Mouse (Mus musculus) stomach, postnatal 0 days (tissue): ENCODE measurements around the gene Mybpc2. TPM values are rescaled to one million over a fixed set of nuclear protein-coding genes. Genes with fewer than 3 reads are reported as not detected.

Experiments
- ATAC-seq: fragments of 200-750 bp; cut with Nextera tagmentation; 2 replicates; pipeline ENCODE4 v1.8.0; 2017; ENCODE audit not compliant: low FRiP score, low TSS enrichment
- DNase-seq: peaks from one replicate; pipeline ENCODE4 v3.0.0-alpha.2; 2016; ENCODE audit warnings: low spot score
- H3K27ac ChIP-seq: fragments of 300-500 bp; sonication (generic); replicated peaks from 2 replicates; pipeline ENCODE4 v1.5.1; 2014; ENCODE audit warnings: mild to moderate bottlenecking, control low read depth
- H3K27me3 ChIP-seq: fragments of 300-500 bp; sonication (generic); 2 replicates; pipeline ENCODE4 v1.6.1; 2014; ENCODE audit warnings: low read length; ENCODE audit not compliant: control insufficient read depth, insufficient read depth
- H3K36me3 ChIP-seq: fragments of 300-500 bp; sonication (generic); 2 replicates; pipeline ENCODE4 v1.6.1; 2014; ENCODE audit warnings: low read length, mixed read lengths; ENCODE audit not compliant: control insufficient read depth, insufficient read depth
- H3K4me1 ChIP-seq: fragments of 300-500 bp; sonication (generic); replicated peaks from 2 replicates; pipeline ENCODE4 v1.6.1; 2014; ENCODE audit warnings: antibody characterized with exemption; ENCODE audit not compliant: control insufficient read depth, insufficient read depth
- H3K4me2 ChIP-seq: fragments of 300-500 bp; sonication (generic); replicated peaks from 2 replicates; pipeline ENCODE4 v1.6.1; 2014; ENCODE audit warnings: low read depth, mild to moderate bottlenecking, control low read depth, moderate library complexity
- H3K4me3 ChIP-seq: fragments of 300-500 bp; sonication (generic); 2 replicates; pipeline ENCODE4 v1.5.1; 2014; ENCODE audit warnings: low read depth, low read length, control low read depth
- H3K9ac ChIP-seq: fragments of 300-500 bp; sonication (generic); 2 replicates; pipeline ENCODE4 v1.6.1; 2014; ENCODE audit warnings: mild to moderate bottlenecking, low read length, control low read depth, mixed read lengths
- H3K9me3 ChIP-seq: fragments of 300-500 bp; sonication (generic); 2 replicates; pipeline ENCODE4 v1.6.1; 2016; ENCODE audit warnings: low read length; ENCODE audit not compliant: control insufficient read depth
- CTCF ChIP-seq: IDR thresholded peaks from 2 replicates; pipeline ENCODE4 v1.5.1; 2016; ENCODE audit warnings: antibody characterized with exemption, low read depth, mild to moderate bottlenecking, moderate library complexity
- EP300 ChIP-seq: optimal IDR thresholded peaks from 2 replicates; pipeline ENCODE3; 2016; ENCODE audit warnings: antibody characterized with exemption
- WGBS: fragments of 180-500 bp; shearing (Covaris S2); extraction: QIAGEN DNeasy Blood & Tissue Kit; methylation state at CpG from one replicate; pipeline ENCODE4 v1.1.7; 2014; 5-methylcytosine and 5-hydroxymethylcytosine counted together
- microRNA-seq: library from miRNA; unstranded; fragments of <30 nt; microRNA quantifications from one replicate; pipeline ENCODE4, GENCODE M21; 2016
- polyA plus RNA-seq: library from polyadenylated mRNA; unstranded; fragments of >200 nt; fragmentation: Nextera tagmentation; extraction: Ambion mirVana; gene quantifications from 2 replicates; pipeline ENCODE4 v1.2.1, GENCODE M21; 2015

Mybpc2 gene
- polyA plus RNA-seq, 1 experiment from 2014 or later, result 0.32 TPM

DNA sequence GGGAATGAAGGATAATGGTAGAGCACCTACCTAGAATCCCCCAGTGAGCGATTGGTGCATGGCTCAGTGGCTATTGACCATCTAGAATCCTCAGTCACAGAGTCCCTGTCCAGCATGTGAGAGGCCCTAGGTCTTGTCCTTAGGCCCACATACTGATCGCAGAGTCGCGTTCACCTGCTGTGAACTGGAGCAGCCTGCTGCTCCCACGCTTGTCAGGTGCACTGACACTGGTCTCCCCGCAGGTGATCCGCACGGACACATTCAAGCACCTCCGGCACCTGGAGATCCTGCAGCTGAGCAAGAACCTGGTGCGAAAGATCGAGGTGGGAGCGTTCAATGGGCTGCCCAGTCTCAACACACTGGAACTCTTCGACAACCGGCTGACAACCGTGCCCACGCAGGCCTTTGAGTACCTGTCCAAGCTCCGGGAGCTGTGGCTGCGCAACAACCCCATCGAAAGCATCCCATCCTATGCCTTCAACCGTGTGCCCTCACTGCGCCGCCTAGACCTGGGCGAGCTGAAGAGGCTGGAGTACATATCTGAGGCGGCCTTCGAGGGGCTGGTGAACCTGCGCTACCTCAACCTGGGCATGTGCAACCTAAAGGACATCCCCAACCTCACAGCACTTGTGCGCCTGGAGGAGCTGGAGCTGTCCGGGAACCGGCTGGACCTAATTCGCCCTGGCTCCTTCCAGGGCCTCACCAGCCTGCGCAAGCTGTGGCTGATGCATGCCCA, 63.5 kb downstream of the Mybpc2 start:
- no peaks in the 10 kb centered on the region for H3K9me3 ChIP-seq
- H3K4me1 ChIP-seq, result no peaks in the 10 kb centered on the region
- no peak overlapping the region for H3K9ac ChIP-seq
- no peaks in the 10 kb centered on the region for H3K36me3 ChIP-seq
- no peak overlapping the region for H3K4me2 ChIP-seq
- TF ChIP-seq EP300, result no peak
- TF ChIP-seq CTCF, result no peak
- WGBS, result 71% methylated on average over 31 of the region's 31 CpGs
- peaks cover 10% of the 10 kb centered on the region for H3K27me3 ChIP-seq
- no peak overlapping the region for H3K27ac ChIP-seq
- DNase-seq, result no peak
- ATAC-seq, result no peak
- H3K4me3 ChIP-seq, result no peak overlapping the region

DNA sequence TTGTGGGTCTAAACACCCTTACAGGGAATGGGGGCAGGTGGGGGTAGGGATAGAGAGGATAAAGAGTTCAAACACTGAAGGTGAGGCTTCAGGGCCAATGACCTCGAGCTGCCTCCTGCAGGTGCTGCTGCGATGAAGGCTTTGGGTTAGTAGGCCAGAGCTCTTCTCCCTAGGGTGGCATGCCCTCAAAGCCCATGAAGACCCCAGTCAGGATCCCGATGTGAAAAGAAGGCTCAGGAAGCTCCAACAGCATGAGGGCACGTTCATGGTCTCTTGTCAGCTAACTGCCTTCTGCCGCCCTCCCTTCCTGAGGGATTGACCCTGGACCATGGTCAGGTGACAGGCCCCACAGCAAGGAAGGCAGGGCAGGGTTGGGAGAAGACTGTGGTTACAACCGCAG, 64.4 kb downstream of the Mybpc2 start:
- H3K36me3 ChIP-seq, result no peaks in the 10 kb centered on the region
- DNase-seq (no peak), ATAC-seq (no peak)
- peaks cover 10% of the 10 kb centered on the region for H3K27me3 ChIP-seq
- H3K4me3 ChIP-seq, result no peak overlapping the region
- H3K27ac ChIP-seq, result no peak overlapping the region
- no peak overlapping the region for H3K4me2 ChIP-seq
- H3K4me1 ChIP-seq, result no peaks in the 10 kb centered on the region
- H3K9me3 ChIP-seq, result no peaks in the 10 kb centered on the region
- no peak overlapping the region for H3K9ac ChIP-seq
- no peak for TF ChIP-seq EP300
- WGBS, result 61% methylated on average over 6 of the region's 6 CpGs

DNA sequence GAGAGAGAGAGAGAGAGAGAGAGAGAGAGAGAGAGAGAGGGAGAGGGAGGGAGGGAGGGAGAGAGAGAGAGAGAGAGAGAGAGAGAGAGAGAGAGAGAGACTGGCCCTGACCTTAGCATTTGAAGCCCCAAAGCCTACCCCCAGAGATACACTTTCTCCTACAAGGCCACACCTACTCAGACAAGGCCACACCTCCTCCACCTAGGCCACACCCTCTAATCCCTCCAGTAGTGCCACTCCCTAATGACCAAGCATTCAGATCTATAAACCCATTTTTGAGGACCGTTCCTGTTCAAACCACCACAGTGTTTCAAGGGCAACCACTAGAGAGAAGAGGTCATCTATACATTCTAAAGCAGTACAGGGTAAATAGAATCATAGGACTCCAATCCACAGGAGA, 68.2 kb downstream of the Mybpc2 start:
- Histone ChIP-seq H3K4me2 (no peak overlapping the region), H3K27ac (no peak overlapping the region), H3K9me3 (no peaks in the 10 kb centered on the region), H3K4me1 (no peaks in the 10 kb centered on the region), H3K9ac (no peak overlapping the region), H3K27me3 (no peaks in the 10 kb centered on the region), H3K36me3 (no peaks in the 10 kb centered on the region), H3K4me3 (no peak overlapping the region)
- DNase-seq, result no peak
- ATAC-seq, result no peak
- TF ChIP-seq CTCF, result no peak
- WGBS, result 79% methylated on average over 1 of the region's 1 CpGs

DNA sequence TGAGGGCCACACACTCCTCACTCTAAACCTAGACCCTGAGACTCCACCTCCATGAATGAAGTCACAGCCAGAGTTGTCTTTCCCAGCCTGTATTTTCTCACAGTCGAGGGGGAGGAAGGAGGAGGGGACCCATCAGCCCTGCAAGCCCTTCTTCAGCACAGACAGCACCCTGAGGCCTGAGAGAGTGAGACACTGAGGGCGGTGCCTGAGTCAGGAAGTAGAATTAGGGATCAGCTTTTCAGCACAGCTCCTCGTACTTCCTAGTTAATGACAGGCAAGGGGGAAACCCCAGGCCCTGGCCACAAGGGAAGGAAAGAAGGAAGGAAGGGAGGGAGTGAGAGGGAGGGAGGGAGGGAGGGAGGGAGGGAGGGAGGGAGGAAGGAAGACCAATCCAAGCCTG, 71.2 kb downstream of the Mybpc2 start:
- DNase-seq, result no peak
- Histone ChIP-seq H3K4me1 (no peaks in the 10 kb centered on the region), H3K36me3 (no peaks in the 10 kb centered on the region), H3K4me3 (no peak overlapping the region), H3K27me3 (no peaks in the 10 kb centered on the region), H3K27ac (no peak overlapping the region), H3K9me3 (no peaks in the 10 kb centered on the region), H3K4me2 (no peak overlapping the region), H3K9ac (no peak overlapping the region)
- peak; percentile 61; the same call in 1 of the 2 replicates for ATAC-seq
- 8% methylated on average over 3 of the region's 3 CpGs for WGBS
- no peak for TF ChIP-seq CTCF
- TF ChIP-seq EP300, result no peak

Small RNA genes within 50 kb of the gene (microRNA-seq; reads per million reads assigned to microRNA genes)
- gene Mir7052 (not detected), gene Mir7053 (not detected)

Other genes starting within 250 kb of the Mybpc2 start
- 11.1 and 11.4 TPM in 2 replicates for gene Clec11a, start 217.8 kb downstream of the Mybpc2 start, polyA plus RNA-seq
- gene Shank1, start 214.4 kb downstream of the Mybpc2 start, polyA plus RNA-seq, result 0.53 and 0.61 TPM in 2 replicates
- gene Syt3, start 140.6 kb downstream of the Mybpc2 start, polyA plus RNA-seq, result 1.2 and 1.4 TPM in 2 replicates
- gene 1700008O03Rik, start 138.8 kb downstream of the Mybpc2 start, polyA plus RNA-seq, result 0.68 and 0.75 TPM in 2 replicates
- 0.36 and 0.52 TPM in 2 replicates for gene Lrrc4b, start 95.6 kb downstream of the Mybpc2 start, polyA plus RNA-seq
- 0.12 and 0.21 TPM in 2 replicates for gene Aspdh, start 59.3 kb downstream of the Mybpc2 start, polyA plus RNA-seq
- 32.8 and 33.7 TPM in 2 replicates for gene Josd2, start 56.7 kb downstream of the Mybpc2 start, polyA plus RNA-seq
- 60.7 and 65.5 TPM in 2 replicates for gene Emc10, start 28.1 kb downstream of the Mybpc2 start, polyA plus RNA-seq
- 5.9 and 8.3 TPM in 2 replicates for gene Fam71e1, start 28.1 kb downstream of the Mybpc2 start, polyA plus RNA-seq
- 0.13 and 0.22 TPM in 2 replicates for gene Spib, start 7.4 kb upstream of the Mybpc2 start, polyA plus RNA-seq
- 18.7 and 18.9 TPM in 2 replicates for gene Pold1, start 24.2 kb upstream of the Mybpc2 start, polyA plus RNA-seq
- gene Nr1h2, start 29.3 kb upstream of the Mybpc2 start, polyA plus RNA-seq, result 56.5 and 59.7 TPM in 2 replicates
- 0.50 and 0.55 TPM in 2 replicates for gene Napsa, start 47.7 kb upstream of the Mybpc2 start, polyA plus RNA-seq
- gene Kcnc3, start 66.0 kb upstream of the Mybpc2 start, polyA plus RNA-seq, result 0.06 and 0.10 TPM in 2 replicates
- 28.1 and 28.4 TPM in 2 replicates for gene Myh14, start 146.2 kb upstream of the Mybpc2 start, polyA plus RNA-seq
- gene Izumo2, start 184.1 kb upstream of the Mybpc2 start, polyA plus RNA-seq, result not detected in 2 replicates
- gene Vrk3, start 223.8 kb upstream of the Mybpc2 start, polyA plus RNA-seq, result 21.7 and 22.3 TPM in 2 replicates
- gene Zfp473, start 226.4 kb upstream of the Mybpc2 start, polyA plus RNA-seq, result 0.30 and 0.42 TPM in 2 replicates